Mouse (Mus musculus) heart, adult 18-20 months (tissue): ENCODE measurements around the gene Fam102a. TPM values are rescaled to one million over a fixed set of nuclear protein-coding genes. Genes with fewer than 3 reads are reported as not detected.

Source experiments
- DNase-seq, 2 experiments: peaks; one replicate each; pipeline ENCODE4 v3.0.0; 2021 to 2022; ENCODE audit warnings: mixed read lengths in 1 of 2
- total RNA-seq, 2 experiments: library from RNA; stranded (reverse); gene quantifications; 2 replicates each; pipeline ENCODE4 v1.2.3; 2021

Fam102a gene
- total RNA-seq, 2 experiments from 2014 or later: 4.9 to 5.9 TPM

DNA sequence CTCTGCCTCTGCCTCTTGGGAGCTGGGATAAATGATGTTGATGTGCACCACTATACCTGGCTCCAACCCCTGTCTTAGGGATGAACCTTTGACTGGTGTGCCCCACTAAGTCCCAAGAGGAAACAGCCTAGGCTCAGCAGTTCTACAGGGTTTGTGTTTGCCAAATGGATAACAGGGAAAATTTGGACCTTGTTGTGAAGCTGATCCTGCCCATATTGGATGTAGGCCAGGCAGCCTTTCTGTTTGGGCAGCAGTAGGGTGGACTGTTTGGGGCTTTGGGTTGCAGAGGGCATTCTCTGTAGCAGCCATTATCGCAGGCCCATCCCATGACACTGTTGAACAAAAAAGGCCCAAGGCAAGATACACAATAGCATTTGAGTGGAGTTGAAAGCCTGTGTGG lies 11.8 kb downstream of the Fam102a start:
- no peak for DNase-seq

DNA sequence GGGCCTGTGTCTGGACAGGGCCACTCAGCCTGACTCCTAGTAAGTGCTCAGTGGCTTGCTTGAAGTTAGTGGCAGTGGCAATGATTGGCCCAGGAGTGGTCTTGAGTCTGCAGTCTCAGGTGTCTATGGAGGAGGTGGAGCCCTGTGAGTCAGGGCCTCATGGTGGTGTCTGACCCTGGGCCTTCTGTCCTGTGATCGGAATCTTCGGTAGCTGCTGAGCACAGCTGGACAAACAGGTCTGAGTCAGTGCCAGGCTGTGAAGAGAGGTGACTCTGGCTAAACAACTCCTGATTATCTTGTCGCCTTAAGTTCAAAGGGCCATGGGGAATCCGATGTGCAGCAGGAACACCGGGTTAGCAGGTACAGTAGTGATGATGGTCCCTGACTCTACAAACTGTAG lies 12.2 kb downstream of the Fam102a start:
- no peak for DNase-seq

DNA sequence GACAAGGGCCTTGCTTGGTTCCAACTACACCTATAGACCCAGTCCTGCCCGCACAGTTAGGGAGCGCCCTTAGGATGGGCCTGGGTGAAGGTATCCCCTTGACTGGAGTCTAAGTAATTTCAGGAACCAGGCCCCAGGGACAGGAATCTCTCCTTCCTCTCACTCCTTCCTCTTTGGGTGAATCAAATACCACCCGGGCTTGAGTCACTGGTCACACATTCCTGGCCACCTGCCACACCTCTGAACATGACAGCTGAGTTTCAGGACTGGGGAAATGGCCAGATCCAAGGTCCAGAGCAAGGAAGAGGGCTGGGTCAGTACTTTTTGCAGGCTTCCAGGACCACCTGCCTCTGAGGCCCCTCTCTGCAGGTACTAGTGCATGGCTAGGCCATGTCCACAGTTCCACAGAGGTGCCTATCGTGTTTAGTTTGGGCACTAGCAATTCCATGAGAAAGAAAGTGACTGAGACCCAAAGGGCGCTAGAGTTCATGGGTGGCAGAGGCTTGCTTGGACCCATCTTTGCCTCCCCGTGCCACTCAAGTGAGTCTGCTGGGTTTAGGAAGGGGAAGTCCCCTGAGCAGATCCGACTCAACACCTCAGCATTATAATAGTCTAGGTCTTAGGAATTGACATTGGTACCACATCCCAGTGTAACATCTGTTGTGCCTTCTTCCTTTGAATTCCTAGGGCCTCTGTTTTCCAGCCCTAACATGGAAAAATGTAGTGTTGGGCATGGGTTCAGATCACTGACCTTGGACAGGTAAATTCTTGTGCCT lies 13.0 kb downstream of the Fam102a start:
- peak; percentile 74 to 77 for DNase-seq

DNA sequence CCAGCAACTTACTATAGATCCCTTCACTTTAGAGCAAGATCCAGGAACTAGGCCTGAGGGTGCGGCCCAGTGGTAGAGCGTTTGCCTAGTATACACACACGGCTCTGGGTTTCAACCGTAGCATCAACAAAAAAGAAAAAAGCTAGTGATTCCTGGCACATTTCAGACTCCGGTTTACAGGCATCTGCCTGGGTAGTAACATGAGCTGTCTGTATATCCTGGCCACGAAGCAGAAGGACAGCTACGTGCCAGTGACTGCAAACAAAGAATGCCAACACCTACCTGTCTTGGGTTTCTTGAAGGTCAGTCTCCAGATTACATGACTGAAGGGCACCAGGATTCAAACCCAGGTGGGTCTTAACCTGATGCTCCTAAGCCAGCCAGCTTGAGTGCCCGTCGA lies 14.0 kb downstream of the Fam102a start:
- DNase-seq: no peak

DNA sequence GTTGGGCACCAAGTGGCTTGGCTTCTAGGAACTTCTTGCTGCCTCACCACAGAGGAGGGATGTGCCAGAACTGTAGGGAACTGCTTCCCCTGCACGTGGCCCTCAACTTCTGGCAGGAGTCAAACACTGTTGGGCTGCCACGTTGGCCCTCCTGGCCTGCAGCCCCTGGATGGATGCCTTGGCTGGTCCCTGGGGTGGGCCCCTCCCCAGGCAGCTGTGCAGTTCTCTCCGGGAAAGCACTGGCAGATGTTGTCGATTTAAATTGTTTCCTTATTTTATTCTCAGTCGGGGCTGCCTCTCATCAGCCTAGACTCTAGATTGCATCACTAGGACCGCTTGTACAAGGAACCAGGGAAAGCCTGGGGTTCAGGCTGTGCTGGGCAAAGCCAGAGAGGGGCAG lies 14.6 kb downstream of the Fam102a start:
- peak; percentile 84 to 89 for DNase-seq

DNA sequence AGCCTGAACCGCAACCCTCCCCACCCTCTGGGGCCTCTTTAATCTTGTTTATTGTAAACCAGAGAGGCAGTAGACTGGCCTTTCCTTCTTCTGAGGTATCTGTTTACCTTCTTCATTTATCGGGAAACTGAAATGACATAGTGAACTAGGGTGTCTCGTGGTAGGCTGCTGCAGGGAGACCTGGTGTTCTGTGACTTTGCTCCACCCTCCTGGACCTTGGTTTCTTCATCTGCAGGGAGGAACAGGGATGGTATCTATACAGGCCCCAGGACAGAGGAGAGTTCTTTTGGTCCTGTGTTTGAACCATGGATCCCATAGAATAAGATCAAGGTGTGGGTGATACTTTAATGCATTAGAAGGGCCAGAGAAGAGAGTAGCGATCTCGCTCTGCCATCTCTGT lies 16.1 kb downstream of the Fam102a start:
- no peak for DNase-seq

DNA sequence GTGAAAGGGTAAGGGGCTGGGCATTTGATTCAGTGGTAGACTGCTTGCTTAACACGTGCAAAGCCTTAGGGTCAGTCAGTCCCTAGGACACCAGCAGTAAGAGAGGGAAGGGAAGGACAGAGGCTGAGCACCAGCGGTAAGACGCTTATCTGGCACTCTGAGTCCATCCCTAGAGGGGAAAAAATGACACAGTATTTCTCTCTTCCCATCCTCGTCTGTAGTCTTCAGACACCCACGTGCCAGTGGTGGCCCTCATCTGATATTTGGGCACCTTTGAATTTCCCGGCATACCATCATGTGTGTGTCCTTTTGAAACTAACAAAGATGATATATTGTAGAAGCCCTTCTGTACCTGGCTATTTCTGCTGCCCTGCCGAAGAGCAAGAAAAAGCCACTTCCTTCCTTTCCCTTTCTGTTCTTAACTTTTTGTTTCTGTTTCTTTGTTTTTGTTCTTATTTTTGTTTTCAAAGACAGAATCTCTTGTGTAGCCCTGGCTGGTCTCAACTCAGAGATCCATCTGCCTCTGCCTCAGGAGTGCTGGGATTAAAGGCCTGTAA lies 18.5 kb downstream of the Fam102a start:
- DNase-seq: no peak

DNA sequence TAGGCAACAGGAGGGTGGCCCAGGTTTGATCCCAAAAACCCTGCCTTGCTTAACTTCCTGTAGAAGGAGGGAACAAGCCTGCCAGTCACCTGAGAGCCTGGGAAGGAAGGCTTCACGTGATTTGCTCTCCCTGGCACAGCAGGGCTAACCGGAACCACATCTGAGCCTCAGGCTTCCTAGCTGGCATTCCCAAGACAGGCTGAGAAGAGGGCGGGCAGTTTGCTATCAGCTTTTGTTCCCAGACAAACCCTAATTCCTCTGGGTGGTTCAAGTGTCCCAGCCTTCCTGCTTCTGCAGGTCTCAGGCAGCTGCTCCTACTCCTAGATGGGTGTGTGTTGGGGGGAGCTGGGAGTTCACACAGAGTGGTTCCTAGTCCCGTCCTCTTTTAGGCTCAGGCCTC lies 20.4 kb downstream of the Fam102a start:
- DNase-seq: no peak

DNA sequence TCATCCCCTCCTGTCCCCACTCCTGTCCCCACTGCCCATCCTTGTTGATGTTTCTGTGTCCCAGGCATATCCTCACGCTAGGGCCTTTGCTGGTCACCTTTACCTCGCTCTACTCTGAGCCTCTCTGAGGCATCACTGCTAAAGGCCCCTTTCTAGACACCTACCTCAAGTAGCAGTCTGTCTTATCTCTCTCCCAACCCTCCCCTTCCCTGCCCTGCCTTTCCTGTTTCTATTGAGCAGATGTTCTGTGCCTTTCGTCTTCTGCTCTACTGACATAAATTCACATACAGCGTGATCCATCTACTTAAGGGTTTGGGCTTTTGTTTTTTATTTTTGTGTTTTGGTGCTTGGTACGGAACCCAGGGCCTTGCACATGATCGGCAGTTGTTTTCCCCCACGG lies 20.9 kb downstream of the Fam102a start:
- no peak for DNase-seq

DNA sequence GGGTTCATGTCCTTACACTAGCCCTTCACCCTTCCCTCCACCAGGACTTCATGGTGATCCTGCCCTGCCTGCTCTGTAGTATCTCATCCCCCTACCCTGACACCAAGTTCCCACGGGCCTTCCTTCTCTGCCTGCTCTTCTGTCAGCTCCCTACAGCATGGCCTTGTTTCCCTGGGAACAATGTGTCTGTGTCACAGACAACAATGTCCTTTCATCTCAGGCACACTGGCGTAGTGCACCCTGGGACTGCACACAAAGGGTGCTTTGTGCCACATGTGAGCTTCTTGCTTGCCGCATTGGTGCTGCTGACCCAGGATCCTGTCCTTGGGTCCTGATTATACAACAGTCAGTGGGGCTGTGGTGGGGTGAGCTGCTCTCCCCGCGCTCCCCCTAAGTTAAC lies 24.4 kb downstream of the Fam102a start:
- DNase-seq: no peak

DNA sequence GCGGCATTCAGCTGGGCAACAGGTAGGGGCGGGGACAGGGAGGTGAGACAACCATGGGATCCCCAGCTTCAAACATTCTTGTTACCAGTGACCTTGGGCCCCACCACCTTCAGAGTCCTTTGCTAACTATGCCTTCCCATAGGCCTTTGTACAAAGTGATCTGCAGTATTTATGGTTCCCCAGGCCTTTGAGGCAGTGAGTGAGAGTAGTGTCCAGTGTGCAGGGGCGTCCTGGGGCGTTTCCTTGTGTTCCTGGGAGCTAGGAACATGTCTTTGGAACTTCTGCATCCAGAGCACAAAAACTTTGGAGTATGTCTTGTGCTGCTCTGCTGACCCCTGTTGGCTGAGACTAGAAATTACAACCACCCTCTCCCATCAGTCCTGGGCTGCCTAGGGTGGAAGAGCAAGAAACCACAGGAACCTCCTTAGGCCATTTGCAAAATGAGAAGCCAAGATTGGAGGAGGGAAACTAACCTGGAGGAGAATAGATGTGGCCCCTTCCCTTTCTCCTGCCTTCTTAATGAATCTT lies 31.5 kb downstream of the Fam102a start:
- peak; percentile 79 to 84 for DNase-seq

DNA sequence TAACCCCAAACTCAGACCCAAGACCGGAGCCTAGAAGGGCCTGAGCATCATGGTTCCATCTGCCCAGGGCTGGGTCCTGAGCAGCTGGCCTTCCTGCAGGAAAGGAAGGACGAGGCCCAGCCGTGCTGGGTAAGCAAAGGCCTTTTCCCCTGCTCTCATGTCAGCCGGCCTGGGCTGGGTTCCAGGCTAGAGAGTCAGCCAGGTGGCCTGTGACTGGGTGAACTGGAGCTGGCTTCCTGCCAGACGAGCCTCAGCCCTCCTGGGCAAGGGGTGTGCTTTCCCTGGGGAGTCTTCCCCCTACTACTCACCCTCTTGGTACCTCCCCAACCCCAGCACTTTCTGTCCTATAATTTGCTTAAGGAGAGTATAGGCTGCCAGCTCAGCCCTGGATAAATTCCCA lies 33.0 kb downstream of the Fam102a start:
- DNase-seq: peak in 1 of 2 experiments; percentile 33

DNA sequence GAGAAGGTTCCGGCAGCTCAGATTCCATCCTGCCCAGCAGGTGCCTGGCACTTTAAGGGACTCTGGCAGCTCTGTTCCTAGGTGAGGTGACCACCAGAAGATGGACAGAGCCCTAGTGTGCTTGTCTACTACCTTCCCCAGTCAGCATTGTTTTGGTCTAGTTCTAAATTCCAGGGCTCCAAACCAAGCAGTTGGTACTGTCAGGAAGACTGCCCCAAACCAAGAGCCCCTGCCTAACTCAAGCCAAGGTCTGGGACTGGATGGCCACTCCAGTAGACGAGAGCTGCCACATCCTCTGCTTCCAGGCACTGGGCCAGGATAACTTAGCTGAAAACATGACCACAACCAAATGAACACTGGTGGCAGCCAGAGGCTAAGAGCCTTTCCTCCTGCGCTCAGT lies 33.8 kb downstream of the Fam102a start:
- peak in 1 of 2 experiments; percentile 32 for DNase-seq

DNA sequence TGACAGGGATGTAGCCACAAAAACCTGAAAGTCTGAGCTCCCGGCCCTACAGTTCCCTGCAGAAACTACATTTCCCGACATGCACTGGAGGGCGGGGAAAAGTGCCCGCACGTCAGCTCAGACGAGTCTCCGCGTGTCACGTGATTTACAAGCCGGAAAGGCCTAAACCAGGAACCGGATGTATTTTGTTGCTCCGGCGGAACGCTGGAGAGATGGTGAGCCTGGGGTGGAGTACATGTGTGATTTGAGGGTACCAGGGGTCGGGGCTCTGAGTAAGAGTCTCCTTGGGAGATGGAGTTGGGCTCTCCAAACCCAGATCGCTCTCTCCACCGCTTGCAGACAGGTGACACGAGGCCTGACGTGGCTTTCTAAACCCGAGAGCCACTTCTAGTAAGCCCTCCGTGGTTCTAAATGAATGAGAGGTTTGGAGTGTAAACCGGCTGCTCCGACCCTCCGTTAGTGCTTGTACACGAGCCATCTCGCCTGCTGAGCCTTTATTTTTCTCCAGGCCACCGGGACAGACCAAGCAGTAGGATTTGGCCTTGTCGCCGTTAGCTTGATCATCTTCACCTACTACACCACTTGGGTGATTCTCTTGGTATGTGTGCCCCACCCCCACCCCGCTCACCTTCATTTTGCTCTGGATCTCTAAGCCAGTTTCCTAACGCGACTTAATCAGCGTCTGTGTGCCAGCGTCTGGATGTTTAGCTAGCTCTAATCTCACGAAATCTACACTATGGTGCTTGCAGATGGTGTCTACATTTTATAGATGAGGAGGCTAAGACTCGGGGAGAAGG lies 35.8 kb downstream of the Fam102a start, which contains the start of gene Dpm2:
Dpm2 (plus strand) TSS at position 161 of the 797 bp plus-strand sequence.
- DNase-seq: peak; percentile 95

DNA sequence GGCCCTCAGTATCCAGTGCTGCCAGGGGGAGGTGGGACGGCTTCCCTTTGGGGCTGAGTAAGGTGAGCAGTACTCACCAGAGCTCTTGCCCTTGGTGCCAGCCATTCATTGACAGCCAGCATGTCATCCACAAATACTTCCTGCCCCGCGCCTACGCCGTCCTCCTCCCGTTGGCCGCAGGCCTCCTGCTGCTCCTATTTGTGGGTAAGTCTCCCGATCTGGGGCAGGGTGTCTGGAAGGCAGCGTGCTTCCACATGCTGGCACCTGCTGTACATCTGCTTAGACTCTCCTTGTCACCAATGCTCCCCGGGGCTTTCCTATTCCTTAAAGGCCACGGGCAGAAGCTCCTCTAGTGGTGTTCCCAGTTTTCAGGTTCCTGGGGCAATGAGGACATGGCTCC lies 37.1 kb downstream of the Fam102a start:
- DNase-seq: no peak

DNA sequence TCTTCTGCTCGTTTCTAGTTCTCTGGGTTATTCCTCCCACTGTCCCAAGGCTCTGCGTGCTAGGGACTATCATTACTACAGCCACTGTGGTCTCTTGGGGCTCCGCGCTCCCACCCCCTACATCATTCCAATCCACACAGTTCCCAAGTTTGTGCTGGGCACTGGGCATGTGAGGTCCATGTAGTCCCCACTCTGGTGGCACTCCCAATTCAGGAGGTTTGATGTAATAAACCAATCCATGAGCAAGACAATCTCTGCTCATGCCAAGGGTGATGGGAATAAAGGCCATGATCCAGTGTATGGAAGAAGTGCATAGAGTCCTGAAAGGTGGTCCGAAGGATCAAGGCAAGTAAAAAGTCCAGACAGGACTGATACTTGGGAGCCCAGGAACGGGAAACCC lies 39.4 kb downstream of the Fam102a start, which contains the start of gene Pip5kl1:
Pip5kl1 (plus strand) TSS at position 301 of the 400 bp plus-strand sequence.
- no peak for DNase-seq

DNA sequence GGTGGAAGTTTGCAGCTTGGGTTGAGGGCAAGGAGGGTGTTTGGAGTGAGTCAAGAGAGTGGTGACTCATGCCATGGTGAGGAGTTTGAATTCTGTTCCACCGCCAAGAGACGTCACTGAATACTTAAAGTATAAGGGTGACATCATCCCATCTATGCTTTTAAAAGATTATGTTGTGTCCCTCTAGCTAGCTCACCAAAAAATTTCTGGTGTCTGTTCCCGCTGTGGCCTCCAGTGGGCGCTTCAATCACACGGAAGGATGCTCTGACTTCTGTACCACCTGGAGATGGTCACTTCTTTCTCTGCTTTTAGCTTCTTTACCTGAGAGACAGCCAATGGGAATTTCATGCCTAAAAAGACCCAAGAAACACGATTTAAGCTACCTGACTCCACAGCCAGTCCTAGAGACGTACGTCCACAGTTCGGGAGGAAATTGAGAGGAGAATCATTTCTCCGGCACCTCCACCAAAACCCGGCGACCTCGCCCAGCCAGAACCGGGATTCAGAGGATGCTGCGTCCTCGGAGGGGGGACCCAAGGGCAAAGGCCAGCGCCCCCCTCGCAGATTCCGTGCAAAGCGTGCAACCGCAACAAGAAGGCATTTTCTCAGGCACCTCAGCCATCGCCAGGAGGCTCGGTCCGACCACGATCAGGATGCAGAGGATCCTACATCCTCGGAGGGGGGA lies 39.9 kb downstream of the Fam102a start:
- peak in 1 of 2 experiments; percentile 73 for DNase-seq

DNA sequence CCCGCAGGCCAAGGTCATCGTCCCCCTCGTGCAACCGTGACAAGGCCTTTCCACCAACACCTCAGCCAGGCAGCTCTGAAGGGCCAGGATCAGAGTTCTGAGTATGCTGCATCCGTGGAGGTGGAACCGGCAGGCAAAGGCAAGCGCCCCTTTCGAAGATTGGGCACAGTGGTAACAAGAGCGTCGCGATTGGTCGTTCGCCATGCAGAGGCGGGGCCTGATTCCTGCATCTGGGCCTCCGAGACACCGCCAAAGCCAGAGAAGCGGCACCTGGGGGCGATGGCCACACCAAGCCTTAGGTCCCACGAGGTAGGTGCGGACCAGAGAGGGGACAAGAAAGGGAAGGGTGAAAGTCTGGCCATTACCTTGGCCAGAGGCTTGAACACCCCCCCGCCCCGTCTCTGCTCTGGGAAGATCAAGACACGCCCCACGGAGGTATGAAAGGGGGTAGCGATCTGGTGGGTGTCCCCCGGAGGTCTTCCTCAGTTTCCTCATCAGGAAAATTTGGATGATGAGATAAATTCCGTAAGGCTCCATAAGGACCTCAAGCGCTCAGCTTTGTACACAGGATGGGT lies 40.5 kb downstream of the Fam102a start, which contains the start of gene 9430097D07Rik:
9430097D07Rik (minus strand) TSS at position 99 of the 575 bp plus-strand sequence.
- no peak for DNase-seq

DNA sequence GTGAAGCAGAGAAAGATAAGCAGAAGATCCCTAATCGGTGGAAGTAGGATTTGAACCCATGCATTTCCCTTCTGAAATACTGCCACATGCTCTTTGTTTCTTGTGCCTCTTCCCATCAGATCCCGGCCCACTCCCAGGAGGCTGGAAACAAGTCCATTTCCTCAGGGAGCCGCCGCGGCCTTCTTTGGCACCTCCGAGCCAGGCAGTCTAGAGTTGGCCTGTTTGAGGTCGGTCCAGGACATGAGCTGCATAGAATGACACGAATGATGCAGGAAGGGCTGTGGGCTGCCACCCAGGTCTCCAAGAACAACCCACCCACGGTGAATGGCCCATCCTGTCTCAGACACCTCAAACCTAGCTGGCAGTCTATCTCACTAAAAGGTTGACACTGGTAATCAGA lies 41.4 kb downstream of the Fam102a start:
- DNase-seq: no peak

DNA sequence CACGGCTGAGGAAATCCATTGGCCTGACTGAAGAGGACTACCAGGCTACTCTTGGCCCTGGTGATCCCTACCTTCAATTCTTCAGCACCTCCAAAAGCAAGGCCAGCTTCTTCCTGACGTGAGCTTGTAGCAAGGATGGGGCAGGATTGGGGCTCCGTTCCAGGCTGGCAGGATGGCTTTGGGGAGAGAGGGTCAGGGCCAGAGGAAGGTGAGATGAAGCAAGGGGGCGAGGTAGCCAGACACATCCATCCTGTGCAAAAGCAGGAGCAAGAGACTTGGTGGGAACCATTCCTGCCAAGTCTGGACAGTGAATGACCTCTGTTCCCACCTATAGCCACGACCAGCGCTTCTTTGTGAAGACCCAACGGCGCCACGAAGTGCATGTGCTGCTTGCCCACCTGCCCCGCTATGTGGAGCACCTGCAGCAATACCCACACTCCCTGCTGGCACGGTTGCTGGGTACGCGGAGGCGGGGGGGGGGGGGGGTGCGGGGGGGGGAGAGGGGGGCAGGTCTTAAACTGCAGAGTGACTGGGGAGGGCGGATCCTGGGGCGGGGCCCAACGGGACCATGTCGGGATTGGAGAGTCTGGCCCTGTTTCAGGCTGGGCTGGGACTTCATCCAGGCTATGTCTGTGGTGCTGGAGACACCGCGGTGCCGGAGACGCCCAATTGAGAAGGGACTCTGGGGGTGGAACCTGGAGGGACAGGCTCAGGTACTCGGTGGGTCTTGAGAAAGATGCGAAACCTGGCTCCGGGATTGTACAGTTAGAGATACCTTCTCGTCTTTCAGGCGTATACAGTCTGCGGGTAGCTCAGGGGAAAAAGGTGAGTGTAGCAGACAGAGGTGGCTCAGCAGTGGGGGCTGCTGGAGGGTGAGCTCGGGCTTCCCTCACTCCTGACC lies 43.3 kb downstream of the Fam102a start:
- DNase-seq: no peak
